Mouse (Mus musculus) layer of hippocampus, postnatal 14 days (tissue): ENCODE measurements at regions not wholly inside any gene's neighbourhood (a gene's known extent, or its start where the extent isn't known, plus 50 kb on each side); places are given as distances from the start of the nearest gene placed in this dataset.

Experiments used
- DNase-seq, 2 experiments: peaks; one replicate each; pipeline ENCODE4 v3.0.0; 2021 to 2022; ENCODE audit warnings: low spot score in 2 of 2, mixed read lengths in 1 of 2

DNA sequence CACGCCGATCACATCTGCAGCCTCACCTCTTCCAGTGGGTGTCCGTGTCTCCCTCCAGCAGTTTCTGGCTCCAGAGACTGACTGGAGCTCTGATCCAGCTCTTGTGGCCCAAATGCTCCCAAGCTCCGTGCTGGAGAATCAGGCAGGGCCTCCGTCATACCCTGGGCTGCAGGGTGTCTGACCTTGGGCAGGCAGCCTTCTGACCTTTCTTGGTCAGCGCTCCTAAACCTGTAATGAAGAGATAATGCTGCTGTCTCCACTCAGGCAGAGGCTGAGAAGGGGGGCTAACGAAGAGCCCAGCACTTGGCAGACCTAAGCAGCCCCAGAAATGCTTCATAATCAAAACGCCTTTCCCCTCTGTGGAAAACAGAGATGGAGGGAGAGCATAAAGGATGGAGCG, 89.9 kb upstream of the Mef2a start:
- no peak for DNase-seq

GRCm38 (mm10) chr7:67461333-67462255, 88.9 kb upstream of the Mef2a start:
- DNase-seq, result peak; percentile 43 to 62

DNA sequence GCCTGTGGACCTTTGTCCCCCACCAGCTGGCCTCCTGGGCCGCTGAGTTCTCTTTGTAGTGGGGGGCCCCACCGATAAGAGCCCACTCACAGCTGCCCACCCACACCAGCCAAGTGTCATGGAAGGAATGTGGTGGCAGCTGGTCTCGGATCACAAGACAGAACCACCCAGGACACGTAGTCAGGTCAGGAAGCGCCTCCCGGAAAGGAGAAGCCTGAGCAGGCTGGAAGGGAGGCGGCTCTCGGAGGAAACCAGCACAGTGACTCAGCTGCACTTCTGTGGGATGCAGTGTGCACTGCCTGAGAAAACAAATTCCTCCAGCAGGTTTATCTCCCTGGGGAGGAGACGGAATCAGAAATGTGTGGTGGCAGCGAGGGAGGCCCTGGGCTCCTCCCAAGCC, 87.2 kb upstream of the Mef2a start:
- no peak for DNase-seq

DNA sequence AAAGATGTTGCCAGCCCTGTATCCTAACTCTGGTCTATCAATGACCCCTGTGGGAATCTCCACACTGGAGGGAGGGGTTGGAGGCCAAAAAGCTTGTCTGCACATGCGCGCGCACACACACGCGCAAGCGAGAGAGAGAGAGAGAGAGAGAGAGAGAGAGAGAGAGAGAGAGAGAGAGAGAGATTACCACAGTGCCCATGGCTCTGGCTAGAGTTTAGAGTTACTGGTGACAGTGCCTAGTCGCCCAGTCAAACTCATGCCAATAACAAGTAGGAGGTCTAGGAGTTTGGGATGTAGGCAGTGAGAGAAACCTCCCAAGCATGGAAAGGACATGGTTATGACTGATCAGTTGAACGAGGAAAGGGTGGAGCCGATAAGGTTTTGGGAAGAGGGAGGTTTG, 86.6 kb upstream of the Mef2a start:
- no peak for DNase-seq

GRCm38 (mm10) chr7:67458640-67459039, 86.0 kb upstream of the Mef2a start:
- no peak for DNase-seq

DNA sequence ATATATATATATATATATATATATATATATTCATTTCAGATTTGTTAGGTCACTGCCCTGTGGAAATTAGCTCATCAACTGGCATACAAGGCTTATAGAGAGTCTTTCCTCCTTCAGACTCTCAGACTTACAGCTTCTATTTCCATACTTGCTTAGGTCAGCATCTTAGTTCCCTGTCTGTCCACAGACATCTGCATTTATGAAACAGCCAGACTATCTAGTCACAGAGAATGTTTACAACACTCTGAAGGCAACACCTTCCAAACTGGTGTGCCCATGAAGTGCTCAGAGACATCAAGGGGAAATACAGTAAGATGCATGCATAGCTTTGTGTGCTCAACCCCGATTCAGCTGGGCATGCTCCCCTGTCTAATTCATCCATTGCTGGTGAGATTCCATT, 85.2 kb upstream of the Mef2a start:
- no peak for DNase-seq

DNA sequence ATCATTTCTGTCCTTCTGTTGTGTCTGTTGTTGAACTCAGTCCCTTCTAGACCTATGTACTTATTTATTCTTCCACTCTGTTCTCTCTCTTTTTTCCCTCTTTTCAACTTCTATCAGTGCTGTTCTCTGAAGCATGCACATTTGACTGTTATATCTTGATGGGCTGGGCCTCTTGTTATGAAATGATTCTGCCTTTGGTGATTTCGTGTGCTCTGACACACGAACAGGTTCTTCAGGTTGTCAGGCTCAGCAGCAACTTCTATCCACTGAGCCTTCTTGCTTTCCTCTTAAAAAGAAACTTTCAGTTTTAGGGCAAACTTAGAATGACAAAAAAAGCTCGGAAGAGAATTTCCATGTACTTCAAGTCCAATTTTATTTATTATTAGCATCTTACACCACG, 83.4 kb upstream of the Mef2a start:
- DNase-seq, result no peak

DNA sequence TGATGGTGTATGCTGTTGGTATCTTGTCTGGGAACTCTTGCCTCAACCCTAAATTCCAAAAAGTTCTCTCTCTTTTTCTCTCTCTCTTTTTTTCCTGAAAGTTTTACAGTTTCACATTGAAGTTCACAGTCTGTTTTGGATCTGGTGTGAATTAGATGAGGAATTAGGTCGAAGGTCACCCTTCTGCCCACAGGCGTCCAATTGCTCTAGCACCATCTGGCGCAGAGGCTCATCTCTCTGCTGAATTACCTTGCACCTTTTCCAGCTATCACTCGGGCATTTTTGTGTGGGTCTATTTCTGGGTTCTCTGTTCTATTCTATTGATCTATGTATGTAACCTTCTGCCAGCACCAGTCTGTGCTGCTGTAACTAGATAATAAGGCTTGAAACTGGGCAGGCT, 81.8 kb upstream of the Mef2a start:
- DNase-seq, result no peak

- no peak for DNase-seq
Observed at GRCm38 (mm10) chr7:67451157-67451793, 78.6 kb upstream of the Mef2a start.

GRCm38 (mm10) chr7:67446606-67447005, 73.9 kb upstream of the Mef2a start:
- DNase-seq, result no peak

- peak; percentile 48 to 50 for DNase-seq
Observed at GRCm38 (mm10) chr7:67445203-67446041, 72.8 kb upstream of the Mef2a start.

GRCm38 (mm10) chr7:67444523-67444942, 71.9 kb upstream of the Mef2a start:
- DNase-seq, result no peak

- DNase-seq, result no peak
Observed at GRCm38 (mm10) chr7:67443666-67444065, 71.0 kb upstream of the Mef2a start.

GRCm38 (mm10) chr7:67443001-67443555, 70.4 kb upstream of the Mef2a start:
- DNase-seq, result peak; percentile 64 to 73

DNA sequence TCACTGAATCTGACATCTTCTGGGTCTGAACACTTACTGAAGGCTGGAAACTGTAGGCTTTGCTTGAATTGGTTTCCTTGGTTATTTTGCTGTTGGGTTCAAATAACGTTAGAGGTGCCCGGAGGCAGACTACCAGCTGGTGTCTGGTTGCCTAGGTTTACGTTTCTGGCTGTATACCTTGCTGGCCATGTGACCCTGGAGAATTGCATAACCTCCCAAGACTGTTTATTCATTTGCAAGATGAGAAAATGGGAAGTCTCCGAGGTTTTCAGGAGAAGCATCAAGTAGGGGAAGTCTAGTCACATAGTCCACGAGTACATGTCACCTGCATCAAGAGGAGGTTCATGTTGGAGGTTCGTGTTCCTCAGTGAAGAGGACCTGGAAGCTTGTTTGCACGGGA, 69.6 kb upstream of the Mef2a start:
- DNase-seq, result no peak

DNA sequence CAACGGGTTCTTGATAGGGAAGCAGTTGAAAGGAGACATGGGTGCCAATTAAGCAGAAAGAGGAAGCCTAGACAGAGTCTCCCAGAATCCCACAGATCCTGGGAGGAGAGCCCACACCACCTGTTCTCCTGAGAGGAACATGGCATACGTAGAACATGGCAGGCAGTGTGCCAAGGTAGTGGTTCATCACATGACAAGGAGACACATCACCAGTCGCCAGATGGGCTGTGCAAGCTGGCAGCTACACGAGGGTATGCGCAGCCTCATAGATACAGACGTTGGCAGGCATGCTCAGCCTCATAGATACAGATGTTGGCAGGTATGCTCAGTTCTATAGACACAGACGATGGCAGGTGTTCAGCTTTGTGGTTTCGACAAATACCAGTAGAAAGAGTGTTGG, 68.1 kb upstream of the Mef2a start:
- DNase-seq, result peak; percentile 80 to 85

DNA sequence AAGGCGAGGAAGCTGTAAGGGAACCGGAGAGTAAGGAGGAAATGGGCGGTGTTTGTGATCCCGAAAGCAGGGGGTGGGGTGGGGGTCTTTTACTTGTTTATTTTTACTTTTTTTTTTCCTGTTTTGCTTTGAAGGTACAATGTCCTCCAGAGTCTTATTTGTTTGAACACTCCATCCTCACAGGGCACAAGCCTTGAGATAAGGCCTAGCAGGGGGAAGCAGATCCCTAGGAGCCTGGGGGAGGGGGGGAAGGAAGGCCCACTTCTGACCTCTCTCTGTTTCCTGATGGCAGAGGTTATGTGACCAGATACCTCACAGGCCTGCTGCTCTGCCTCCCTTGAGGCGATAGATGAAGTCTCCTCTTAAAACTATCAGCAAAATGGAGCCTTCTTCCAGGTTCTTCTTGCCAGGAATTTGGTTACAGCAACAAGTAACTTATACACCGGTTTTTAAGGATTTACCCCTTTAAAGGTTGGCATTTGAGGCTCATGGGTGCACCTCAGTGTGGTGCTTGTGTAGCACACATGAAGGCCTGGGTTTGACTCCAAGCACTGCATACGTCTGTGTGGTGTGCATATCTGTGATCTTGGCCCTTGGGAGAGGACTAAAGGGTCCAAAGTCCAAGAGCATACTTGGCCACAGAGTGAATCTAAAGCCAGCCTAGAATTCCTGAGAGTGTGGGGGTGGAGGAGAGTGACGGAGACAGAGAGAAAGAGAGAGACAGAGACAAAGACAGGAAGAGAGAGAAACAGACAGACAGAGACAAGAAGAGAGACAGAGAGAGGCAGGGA, 64.8 kb upstream of the Mef2a start:
- no peak for DNase-seq

GRCm38 (mm10) chr7:67435643-67436339, 63.1 kb upstream of the Mef2a start:
- no peak for DNase-seq

- no peak for DNase-seq
Observed at GRCm38 (mm10) chr7:67430987-67431386, 58.3 kb upstream of the Mef2a start.

DNA sequence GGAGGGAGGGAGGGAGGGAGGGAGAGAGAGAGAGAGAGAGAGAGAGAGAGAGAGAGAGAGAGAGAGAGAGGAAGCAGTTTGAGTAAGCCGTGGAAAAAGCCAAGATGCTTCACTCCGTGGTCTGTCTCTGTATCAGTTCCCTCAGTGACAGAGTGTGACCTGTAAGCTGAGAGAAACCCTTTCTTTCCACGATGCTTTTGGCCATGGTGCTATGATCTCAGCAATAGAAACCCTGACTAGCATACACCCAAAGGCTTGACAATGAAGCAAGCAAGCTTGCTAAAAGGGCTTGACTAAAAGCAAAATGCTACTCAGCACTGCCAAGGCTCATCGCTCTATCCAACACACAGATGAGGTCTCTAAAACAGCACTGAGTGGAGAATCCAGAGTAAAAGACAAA, 57.4 kb upstream of the Mef2a start:
- DNase-seq, result no peak
